Mouse (Mus musculus): ENCODE results near the gene Osr1. TPM values are rescaled to one million over a fixed set of nuclear protein-coding genes. Genes with fewer than 3 reads are reported as not detected.

Osr1 gene
- polyA plus RNA-seq, 1 experiment from 2014 or later: 165 TPM

DNA sequence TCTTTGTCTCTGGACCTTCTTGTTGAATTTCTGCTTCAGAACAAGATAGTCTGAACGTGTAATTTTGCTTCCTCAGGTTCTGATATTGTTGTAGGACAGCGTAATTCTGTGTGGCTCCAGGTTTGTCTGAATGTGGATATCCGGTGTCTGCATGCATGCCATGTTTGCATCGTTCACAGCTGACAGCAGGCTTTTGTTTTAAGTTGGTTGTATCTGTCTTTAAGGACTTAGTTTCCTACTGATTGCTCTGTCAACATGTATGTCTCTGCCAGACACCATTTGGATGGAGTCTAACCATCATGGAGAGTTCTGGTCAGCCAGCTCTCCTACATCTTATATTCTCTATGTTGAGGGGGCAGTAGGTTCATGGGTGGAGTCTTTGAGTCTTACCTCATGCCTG lies 8.7 kb downstream of the Osr1 start:
- Histone ChIP-seq H3K4me3 (peak overlapping the region; percentile 64), H3K27me3 (peaks cover 96% of the 10 kb centered on the region), H3K4me1 (peaks cover 41% of the 10 kb centered on the region), H3K36me3 (0 out of 2 replicates have a peak, but pooled peaks cover 3% of the 10 kb centered on the region), H3K9ac (peak overlapping the region; percentile 90), H3K4me2 (peak overlapping the region; percentile 72), H3K27ac (peak overlapping the region; percentile 83), H3K9me3 (no peaks in the 10 kb centered on the region)
- WGBS: 15% methylated on average over 4 of the region's 4 CpGs
- no peak for ATAC-seq (ENCODE audit: insufficient number of reproducible peaks, insufficient read depth, low FRiP score, low TSS enrichment, low read depth)

DNA sequence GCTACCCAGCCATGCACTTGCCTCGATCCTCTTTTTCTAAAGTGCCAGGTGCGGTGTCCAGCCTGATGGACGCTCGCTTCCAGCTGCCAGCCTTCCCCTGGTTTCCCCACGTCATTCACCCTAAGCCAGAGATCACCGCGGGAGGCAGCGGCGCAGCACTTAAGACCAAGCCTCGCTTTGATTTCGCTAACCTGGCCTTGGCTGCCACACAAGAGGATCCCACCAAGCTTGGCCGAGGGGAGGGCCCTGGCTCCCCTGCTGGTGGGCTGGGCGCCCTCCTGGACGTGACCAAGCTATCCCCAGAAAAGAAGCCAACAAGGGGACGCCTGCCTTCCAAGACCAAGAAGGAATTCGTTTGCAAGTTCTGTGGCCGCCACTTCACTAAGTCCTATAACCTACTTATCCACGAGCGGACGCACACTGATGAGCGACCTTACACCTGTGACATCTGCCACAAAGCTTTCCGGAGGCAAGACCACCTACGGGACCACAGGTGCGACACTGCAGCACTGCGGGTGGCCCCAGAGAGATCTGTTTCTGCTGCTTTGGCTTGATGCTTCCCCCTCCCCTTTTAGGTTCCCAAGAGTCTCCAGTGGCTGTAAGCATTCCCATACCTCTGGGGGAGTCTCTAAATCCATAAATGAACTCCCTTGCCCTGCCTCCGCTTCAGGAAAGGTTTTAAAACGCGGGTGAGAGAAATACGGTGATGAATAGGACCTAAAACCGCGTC lies 9.6 kb downstream of the Osr1 start:
- Histone ChIP-seq H3K9ac (peak overlapping the region; percentile 90), H3K4me3 (peak overlapping the region; percentile 64), H3K27ac (peak overlapping the region; percentile 83), H3K36me3 (0 out of 2 replicates have a peak, but pooled peaks cover 3% of the 10 kb centered on the region), H3K9me3 (no peaks in the 10 kb centered on the region), H3K4me2 (peak overlapping the region; percentile 72), H3K4me1 (peaks cover 40% of the 10 kb centered on the region), H3K27me3 (peaks cover 96% of the 10 kb centered on the region)
- ATAC-seq (ENCODE audit: insufficient number of reproducible peaks, insufficient read depth, low FRiP score, low TSS enrichment, low read depth): no peak
- WGBS: 3% methylated on average over 31 of the region's 31 CpGs

DNA sequence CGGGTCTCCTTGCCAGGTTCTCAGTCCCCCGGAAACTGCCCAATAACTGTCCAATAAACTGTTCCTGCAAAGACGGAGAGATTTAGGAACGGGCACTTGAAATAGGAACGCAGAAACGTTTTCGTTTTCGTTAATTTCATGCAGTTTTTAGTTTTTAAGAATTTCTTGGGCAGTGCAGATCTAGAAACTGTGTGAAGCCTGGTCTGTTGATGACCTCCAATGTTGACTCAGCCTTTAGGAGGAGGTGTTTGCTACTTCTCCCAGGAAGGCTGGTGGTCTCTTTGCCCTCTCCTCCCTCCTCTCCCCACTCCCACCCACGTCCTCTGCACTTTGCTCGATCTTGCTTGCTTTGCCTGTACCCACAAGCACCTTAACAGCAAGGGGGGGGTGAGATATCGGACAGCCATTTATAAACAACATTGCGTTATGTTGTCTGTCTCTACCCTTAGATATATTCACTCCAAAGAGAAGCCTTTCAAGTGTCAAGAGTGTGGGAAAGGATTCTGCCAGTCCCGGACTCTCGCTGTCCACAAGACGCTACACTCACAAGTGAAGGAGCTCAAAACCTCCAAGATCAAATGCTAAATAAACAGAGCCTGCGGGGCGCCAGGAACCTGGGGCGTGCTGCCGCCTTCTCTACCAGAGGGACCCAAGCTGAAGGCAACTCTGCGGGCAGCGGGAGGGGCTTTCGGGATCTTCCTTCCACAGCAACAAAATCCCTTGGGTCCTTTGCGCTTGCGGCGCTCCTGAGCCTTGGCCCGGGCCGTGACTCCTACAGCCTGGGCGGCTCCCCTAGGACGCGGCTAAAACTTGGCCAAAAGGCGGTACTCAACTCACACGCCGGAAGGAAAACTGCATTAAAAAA lies 10.4 kb downstream of the Osr1 start:
- Histone ChIP-seq H3K36me3 (0 out of 2 replicates have a peak, but pooled peaks cover 3% of the 10 kb centered on the region), H3K9me3 (no peaks in the 10 kb centered on the region), H3K27me3 (peaks cover 91% of the 10 kb centered on the region), H3K4me1 (peaks cover 48% of the 10 kb centered on the region), H3K9ac (peak overlapping the region; percentile 90), H3K4me2 (peak overlapping the region; percentile 72), H3K27ac (peak overlapping the region; percentile 83), H3K4me3 (peak overlapping the region; percentile 64)
- WGBS: 3% methylated on average over 33 of the region's 33 CpGs
- ATAC-seq (ENCODE audit: insufficient number of reproducible peaks, insufficient read depth, low FRiP score, low TSS enrichment, low read depth): no peak

DNA sequence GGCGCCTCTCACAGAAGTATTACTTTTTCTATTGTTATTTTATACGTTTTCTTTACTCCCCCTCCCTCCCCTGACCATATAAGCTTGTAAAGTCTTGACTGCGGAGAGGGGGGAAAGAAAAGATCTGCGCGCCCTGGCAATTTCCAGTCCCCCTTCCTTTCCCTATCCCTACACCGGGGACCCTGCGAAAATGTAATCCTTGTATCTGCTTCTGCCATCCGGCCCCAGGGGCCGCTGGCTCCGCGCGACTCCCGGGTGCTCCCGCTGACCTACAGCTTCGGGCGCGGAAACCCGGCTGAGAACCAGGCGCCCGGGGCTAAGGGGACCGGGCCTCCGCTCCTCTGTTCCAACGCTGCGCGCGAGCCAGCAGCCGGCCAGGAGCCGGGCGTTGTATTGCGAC lies 11.1 kb downstream of the Osr1 start:
- peak overlapping the region; percentile 64 for H3K4me3 ChIP-seq
- WGBS: 4% methylated on average over 30 of the region's 30 CpGs
- ATAC-seq (ENCODE audit: insufficient number of reproducible peaks, insufficient read depth, low FRiP score, low TSS enrichment, low read depth): no peak
- H3K27ac ChIP-seq: peak overlapping the region; percentile 83
- 0 out of 2 replicates have a peak, but pooled peaks cover 3% of the 10 kb centered on the region for H3K36me3 ChIP-seq
- no peaks in the 10 kb centered on the region for H3K9me3 ChIP-seq
- peaks cover 50% of the 10 kb centered on the region for H3K4me1 ChIP-seq
- H3K27me3 ChIP-seq: peaks cover 86% of the 10 kb centered on the region
- H3K4me2 ChIP-seq: peak overlapping the region; percentile 72
- peak overlapping the region; percentile 90 for H3K9ac ChIP-seq

DNA sequence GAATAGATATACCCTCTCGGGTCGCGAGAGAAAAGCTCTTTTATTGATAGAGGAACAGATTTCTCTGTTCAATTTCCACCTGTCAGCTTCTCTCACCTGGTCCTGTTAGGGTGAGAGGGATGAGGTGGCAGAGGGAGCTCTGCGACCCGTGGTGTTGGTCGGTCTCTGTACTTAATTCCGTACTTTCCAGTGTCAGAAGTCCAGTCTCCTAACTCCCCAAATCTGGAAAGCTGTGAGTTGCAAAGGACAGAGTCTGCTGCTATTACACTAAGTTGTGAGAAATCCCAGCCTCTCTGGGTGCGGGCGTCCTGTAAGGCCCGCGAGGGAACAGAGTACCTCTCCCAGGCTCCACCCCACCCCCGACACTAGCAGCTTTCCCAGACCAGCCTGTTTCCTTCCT lies 11.6 kb downstream of the Osr1 start:
- 9% methylated on average over 12 of the region's 12 CpGs for WGBS
- peak overlapping the region; percentile 83 for H3K27ac ChIP-seq

DNA sequence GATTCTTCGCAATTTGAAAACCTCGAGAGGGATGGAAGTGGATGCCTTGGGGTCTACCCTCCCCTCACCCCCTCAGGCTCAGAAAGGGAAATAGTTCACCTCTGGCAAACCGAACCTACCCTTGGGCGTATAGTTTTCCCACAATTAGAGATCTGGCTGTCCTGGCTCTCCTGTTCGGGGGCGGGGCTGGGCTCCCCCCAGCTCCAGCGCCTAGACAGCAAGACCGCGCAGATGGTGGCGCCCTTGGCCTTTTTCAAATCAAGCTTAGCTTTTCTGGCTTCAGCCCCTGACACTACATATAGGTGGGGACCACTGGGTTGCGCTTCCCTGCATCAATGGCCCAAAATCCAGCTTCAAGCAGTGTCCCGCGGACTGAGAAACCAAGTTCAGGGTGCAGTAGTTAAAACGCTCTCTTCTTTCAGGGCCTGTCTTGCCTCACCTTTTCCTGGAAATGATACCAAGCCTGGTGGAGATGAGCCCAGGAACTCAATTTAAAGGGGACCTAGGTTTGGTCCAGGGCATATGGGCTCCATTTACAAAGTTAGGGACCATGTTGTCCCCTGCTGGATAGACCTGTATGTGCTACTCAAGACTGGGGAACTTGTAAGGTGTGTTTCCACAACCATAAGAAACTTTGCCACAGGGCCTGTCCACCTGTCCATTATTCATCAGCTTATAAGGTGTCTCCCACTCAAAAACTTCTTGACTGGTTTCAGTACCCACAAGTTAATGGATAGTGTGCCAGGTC lies 12.5 kb downstream of the Osr1 start:
- peak overlapping the region; percentile 72; the same call in 1 of the 2 replicates for H3K4me2 ChIP-seq

More for the DNA sequence above, 11.6 kb downstream of the Osr1 start:
- no peak for ATAC-seq (ENCODE audit: insufficient number of reproducible peaks, insufficient read depth, low FRiP score, low TSS enrichment, low read depth)
- 0 out of 2 replicates have a peak, but pooled peaks cover 3% of the 10 kb centered on the region for H3K36me3 ChIP-seq
- H3K4me3 ChIP-seq: peak overlapping the region; percentile 64
- peaks cover 81% of the 10 kb centered on the region for H3K27me3 ChIP-seq
- H3K4me2 ChIP-seq: peak overlapping the region; percentile 72
- H3K4me1 ChIP-seq: peaks cover 50% of the 10 kb centered on the region
- H3K9me3 ChIP-seq: no peaks in the 10 kb centered on the region
- peak overlapping the region; percentile 90; the same call in 1 of the 2 replicates for H3K9ac ChIP-seq

DNA sequence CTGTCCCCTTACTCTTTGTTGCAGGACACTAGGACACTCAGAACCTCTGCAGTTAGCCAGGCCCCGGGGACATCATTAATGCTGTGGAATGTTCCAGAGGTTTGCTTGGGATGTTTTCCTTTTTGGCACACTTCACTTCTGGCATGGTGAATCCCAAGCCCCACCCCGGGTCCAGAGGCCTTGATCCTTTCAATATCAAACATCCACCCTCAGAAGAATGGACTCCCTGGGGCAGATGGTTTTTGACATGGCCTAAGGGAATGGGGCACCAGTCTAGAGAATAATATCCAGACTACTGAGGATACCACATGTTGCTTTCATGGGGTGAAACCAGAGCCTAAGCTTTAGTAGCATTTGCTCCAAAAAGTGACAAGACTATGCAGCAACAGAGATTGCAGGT lies 13.5 kb downstream of the Osr1 start:
- H3K36me3 ChIP-seq: 0 out of 2 replicates have a peak, but pooled peaks cover 3% of the 10 kb centered on the region
- H3K9ac ChIP-seq: no peak overlapping the region
- 13% methylated on average over 2 of the region's 2 CpGs for WGBS
- peaks cover 62% of the 10 kb centered on the region for H3K27me3 ChIP-seq
- ATAC-seq (ENCODE audit: insufficient number of reproducible peaks, insufficient read depth, low FRiP score, low TSS enrichment, low read depth): no peak
- H3K4me3 ChIP-seq: no peak overlapping the region
- peaks cover 55% of the 10 kb centered on the region for H3K4me1 ChIP-seq
- H3K4me2 ChIP-seq: no peak overlapping the region
- H3K9me3 ChIP-seq: no peaks in the 10 kb centered on the region
- no peak overlapping the region for H3K27ac ChIP-seq

More for the DNA sequence above, 12.5 kb downstream of the Osr1 start:
- Histone ChIP-seq H3K36me3 (0 out of 2 replicates have a peak, but pooled peaks cover 3% of the 10 kb centered on the region), H3K27ac (peak overlapping the region; percentile 83), H3K9ac (no peak overlapping the region), H3K4me1 (peaks cover 50% of the 10 kb centered on the region), H3K27me3 (peaks cover 72% of the 10 kb centered on the region), H3K4me3 (no peak overlapping the region), H3K9me3 (no peaks in the 10 kb centered on the region)
- 11% methylated on average over 14 of the region's 14 CpGs for WGBS
- ATAC-seq (ENCODE audit: insufficient number of reproducible peaks, insufficient read depth, low FRiP score, low TSS enrichment, low read depth): no peak

DNA sequence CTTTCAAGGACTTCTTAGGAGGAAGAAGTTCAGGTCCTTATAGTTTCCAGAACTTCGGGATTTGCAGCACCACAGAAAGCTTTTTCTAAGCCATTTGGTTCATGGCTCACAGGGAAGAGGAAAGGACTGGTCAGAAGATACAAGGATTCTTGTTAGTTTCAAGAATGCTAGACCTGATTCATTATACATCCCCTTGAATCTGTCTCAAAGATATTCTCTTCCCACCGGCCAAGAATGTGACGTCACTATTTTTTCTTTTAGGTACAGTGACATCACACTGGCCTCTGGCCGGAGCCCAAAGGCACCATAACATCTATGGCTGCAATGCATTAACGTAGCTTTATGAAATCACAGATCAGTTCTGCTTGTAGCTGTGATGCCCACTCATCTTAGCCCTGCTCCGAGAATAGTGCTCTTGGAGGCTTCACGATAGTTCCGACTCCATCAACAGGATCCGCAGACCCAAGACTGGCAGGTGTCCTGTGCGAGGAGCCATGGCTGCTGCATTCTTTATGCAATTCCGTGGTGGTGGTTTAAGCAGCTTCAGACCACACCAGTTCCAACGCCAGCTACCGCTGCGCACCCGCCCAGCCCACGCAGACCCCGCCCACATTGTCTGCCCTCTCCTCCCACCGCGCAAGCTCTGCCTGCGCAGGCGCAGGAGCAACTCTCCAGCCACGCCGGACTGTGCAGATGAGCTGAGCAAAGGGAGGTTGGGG lies 14.6 kb downstream of the Osr1 start:
- Histone ChIP-seq H3K36me3 (no peaks in the 10 kb centered on the region), H3K4me2 (peak overlapping the region; percentile 66), H3K4me3 (peak overlapping the region; percentile 41), H3K27ac (peak overlapping the region; percentile 57; the same call in 1 of the 2 replicates), H3K27me3 (peaks cover 51% of the 10 kb centered on the region), H3K9me3 (no peaks in the 10 kb centered on the region), H3K4me1 (peaks cover 51% of the 10 kb centered on the region), H3K9ac (peak overlapping the region; percentile 63)
- WGBS: under 1% methylated on average over 23 of the region's 23 CpGs
- ATAC-seq (ENCODE audit: insufficient number of reproducible peaks, insufficient read depth, low FRiP score, low TSS enrichment, low read depth): peak; percentile 77

DNA sequence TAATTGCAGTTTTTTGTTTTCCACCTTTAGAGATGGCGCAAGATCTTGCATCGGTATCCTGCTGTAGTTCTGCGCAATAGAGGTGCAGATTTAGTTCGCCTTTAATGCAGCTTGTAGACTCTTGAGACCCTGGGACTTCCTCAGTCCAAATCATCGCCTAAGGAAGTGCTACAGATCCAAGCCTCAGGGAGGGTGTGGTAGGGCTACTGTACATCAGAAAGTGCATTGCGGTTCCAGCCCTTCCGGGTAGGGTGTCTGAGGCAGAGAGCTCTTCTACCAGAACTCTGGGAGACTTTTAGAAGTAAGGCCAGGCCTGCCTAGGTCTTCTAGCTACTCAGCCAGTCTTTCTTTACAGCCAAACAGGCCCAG lies 15.2 kb downstream of the Osr1 start:
- WGBS: 2% methylated on average over 7 of the region's 7 CpGs
- Histone ChIP-seq H3K27ac (peak overlapping the region; percentile 55; the same call in 1 of the 2 replicates), H3K4me3 (peak overlapping the region; percentile 41), H3K36me3 (no peaks in the 10 kb centered on the region), H3K27me3 (peaks cover 45% of the 10 kb centered on the region), H3K9ac (peak overlapping the region; percentile 63), H3K9me3 (no peaks in the 10 kb centered on the region), H3K4me1 (peaks cover 46% of the 10 kb centered on the region), H3K4me2 (peak overlapping the region; percentile 66)
- peak; percentile 7; the same call in 1 of the 2 replicates for ATAC-seq (ENCODE audit: insufficient number of reproducible peaks, insufficient read depth, low FRiP score, low TSS enrichment, low read depth)

DNA sequence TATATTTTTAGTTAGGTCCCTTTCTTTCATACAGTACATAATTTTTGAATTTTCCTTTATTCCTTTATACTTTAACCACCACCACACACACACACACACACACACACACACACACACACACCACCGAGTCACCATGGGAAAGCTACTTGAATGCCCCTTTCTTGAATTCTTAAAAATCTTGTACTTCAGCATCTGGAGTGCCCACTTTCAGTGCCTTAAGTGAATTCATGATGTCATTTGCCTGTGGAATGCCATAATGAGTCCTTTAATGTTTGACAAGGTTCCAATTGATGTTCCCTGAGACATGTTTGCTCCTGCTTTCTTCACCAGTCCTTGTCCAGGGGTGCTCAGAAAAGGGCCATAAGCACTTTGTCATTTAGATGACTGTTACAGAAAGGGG lies 17.8 kb downstream of the Osr1 start:
- ATAC-seq (ENCODE audit: insufficient number of reproducible peaks, insufficient read depth, low FRiP score, low TSS enrichment, low read depth): no peak
- H3K4me2 ChIP-seq: no peak overlapping the region

More for the DNA sequence above, 17.8 kb downstream of the Osr1 start:
- H3K9me3 ChIP-seq: no peaks in the 10 kb centered on the region
- 52% methylated on average over 1 of the region's 1 CpGs for WGBS
- peaks cover 30% of the 10 kb centered on the region for H3K4me1 ChIP-seq
- H3K4me3 ChIP-seq: no peak overlapping the region
- H3K27ac ChIP-seq: no peak overlapping the region
- no peak overlapping the region for H3K9ac ChIP-seq
- H3K27me3 ChIP-seq: peaks cover 20% of the 10 kb centered on the region
- H3K36me3 ChIP-seq: no peaks in the 10 kb centered on the region
